Mouse (Mus musculus) layer of hippocampus, adult 9-10 months (tissue): ENCODE measurements around the gene Brat1.

Experiments
- DNase-seq: peaks from one replicate; pipeline ENCODE4 v3.0.0; 2022; ENCODE audit warnings: low spot score

The Brat1 gene

DNA sequence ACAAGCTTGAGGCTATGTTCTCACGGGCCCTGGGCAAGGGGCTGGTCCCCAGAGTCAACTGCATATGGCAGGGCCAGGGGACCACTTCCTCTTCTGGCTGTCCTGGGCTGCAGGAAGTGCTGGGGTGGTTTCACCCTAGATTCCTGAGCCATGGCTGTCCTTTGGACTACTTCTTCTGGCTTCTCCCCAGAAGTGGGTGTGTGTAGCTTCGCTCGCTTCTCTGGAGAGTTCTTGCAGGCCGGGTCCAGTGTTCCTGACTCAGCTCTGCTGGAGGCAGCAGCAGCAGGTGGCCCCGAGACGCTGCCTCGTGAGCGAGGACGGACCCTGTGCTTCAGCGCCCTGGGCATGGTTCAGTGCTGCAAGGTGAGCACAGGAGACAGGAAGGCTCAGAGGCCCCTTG is 43.6 kb downstream of the Brat1 start:
- no peak for DNase-seq

DNA sequence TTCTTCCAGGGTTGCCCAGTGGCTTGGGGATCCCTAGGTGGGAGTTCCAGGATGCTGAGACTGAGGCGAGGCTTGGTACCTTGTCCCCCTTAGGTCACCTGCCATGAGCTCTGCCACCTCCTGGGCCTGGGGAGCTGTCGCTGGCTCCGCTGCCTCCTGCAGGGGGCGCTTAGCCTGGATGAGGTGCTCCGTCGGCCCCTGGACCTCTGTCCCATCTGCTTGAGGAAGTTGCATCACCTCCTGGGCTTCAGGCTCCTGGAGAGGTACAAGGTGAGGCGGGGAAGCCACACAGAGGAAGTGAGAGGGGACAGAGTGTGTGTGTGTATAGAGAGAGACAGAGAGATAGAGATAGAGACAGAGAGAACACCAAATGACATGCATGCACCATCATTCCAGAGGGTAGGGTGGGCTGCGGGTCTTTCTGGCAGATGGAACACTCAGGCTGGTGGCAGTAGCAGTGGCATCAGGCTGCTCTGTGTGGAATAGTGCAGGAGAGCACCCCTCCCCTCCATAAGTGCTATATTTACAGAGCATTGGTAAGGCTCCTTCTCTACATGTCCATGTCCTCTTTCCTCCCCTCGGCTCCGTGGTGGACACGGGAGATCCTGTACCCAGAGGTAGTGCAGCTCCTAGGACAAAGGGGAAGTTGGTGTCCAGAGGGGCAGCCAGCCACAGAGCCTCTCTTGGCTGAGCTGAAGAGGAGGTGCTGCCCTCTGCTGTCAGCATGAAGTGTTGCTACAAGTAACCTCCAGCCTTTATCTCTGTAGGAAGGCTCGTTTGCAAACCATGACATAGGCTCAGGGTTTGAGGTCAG is 44.5 kb downstream of the Brat1 start:
- DNase-seq = peak; percentile 51

DNA sequence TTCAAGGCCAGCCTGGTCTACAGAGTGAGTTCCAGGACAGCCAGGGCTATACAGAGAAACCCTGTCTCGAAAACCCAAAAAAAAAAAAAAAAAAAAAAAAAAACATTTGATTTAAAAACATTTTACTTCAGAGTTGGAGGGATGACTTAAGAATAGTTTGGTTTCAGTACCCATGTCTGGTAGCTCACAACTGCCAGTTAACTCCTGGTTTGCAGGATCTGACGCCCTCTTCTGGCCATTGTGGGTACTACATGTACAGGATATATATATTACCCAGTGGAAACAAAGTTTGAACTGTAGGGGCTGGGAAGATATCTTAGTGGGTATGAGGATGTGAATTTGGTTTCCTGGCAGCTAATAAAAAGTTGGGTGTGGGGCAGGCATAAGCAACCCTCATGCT is 46.1 kb downstream of the Brat1 start:
- DNase-seq = peak; percentile 48

DNA sequence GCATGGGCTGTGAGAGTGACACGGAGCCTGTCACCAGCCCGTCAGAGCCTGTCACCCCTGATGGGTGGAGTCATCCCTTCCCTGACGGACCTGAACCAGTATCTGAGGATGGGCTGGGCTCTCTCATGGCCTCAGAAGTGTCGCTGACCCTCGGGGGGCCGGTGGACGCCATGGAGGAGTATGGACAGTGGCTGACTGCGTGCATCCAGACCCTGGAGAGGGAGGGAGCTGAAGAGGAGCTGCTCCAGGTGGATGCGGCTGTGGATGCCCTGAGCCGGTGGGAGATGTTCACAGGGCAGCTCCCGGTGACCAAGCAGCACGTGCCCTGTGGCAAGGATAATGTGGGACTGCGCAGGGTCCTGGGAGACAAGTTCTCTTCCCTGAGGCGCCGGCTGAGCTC is 47.2 kb downstream of the Brat1 start:
- no peak for DNase-seq

DNA sequence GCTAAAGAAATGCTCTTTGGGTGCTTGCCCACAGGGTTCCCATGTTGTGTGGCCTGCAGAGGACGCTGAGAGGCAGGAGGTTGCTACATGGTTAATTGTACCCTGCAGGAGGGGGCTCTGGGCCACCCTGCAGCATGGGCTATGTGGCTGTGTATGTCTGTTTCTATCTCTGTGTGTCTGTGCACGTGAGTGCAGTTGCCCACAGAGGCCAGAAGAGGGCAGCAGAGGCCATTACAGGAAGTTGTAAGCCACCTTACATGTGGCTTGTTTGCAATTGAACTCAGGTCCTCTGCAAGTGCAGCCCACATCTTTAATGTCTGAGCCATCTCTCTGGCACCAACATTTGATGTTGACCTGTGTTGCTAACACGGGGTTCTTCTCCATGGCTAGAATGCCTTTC is 47.8 kb downstream of the Brat1 start:
- no peak for DNase-seq

DNA sequence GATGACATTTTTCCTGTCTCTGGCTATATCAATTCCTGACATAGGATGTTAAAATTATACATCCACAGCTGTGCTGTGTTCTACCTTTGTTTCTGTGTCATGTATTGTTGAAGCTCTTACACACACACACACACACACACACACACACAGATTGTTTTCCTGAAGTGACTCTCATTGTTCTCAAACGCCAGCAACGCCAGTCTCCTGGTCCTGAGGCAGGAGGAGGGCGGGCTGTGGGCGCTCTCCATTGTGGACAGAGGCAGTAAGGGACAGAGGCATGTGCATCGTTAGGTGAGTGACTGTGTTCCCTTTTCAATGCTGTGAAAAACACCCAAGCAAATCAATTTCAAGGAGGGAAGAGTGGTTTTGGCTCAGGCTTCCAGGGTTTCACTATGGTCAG is 48.4 kb downstream of the Brat1 start:
- no peak for DNase-seq

DNA sequence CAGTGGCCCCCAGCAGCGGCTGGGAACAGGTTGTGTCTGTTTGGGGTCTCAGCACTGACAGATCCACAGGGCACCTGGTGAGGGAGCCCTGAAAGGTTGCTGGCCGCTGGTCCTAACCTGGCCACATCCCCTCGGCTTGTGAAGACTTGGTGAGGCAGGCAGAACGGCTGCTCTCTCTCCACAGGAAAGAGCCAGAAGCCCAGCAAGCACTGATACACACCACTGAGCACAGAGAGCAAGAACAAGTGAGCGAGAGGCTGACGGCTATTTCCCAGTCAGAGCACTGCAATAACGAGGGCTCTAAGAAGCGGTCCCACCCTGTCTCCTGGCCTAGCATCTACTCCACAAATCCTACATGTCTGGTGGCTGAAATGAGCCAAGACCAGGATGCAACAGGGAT is 54.1 kb downstream of the Brat1 start:
- no peak for DNase-seq

DNA sequence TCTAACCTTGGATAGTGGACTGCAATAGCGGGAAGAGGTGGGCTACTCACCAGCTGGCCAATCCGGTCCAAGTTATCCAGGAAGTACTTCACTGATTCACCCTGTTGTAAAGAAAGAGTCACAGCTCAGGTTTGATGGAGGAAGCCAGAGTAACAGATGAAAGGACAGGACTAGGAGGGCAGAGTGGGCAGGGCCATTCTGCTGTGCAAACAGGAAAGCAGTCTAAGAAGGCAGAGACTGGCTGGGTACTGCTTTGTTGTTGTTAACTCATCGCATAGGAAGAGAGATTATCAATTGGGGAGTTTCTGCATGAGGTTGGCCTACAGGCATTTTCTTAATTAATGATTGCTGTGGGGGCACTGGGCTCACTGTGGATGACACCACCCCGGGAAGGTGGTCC is 57.7 kb downstream of the Brat1 start:
- DNase-seq = no peak

DNA sequence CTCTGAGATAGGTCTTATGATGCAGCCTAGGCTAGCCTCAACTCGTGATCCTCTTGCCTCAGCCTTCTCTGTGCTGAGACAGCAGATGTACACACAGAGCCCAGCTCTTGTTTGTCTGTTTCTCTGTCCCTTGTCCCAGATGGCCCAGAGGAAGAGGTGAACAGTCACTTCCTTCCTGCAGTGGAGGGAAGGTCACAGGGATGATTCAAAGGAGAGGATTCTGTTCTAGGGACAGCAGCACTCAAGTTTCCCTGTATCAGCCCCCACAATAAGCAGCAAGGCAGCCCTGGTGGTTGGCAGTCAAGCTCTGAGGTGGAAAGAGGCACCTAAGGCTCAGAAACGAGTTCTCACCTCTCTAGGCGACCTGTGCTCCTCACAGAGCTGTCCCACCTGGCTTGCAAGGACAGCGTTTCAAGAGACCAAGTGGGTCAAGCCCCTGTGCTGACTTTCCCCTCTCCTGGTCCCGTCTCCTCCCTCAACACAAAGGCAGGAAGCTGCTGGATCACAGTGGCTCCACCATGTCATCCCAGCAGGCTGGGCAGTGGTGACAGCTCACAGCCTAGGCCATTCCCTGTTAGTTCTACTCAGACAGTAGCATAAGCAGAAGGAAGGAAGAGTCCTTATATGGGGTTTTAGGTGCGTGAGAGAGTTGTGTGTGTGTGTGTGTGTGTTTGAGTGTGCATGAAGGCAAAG is 60.3 kb downstream of the Brat1 start:
- DNase-seq = no peak

DNA sequence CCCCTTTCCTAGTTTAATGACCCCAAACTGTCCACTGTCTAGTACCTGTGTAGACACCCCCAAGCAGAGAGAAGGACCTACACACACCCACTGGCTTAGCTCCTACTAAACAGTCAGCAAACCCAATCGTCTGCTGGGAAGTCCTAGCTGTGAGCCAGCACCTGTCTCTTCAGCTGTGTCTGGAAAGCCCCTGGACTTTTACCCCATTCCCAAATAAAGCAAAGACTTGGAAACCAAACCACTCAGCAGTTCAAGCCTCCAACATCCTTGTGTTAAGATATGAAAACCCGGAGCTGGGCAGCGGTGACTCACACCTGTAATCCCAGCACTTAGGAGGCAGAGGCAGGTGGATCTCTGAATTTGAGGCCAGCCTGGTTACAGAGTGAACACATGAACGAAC is 61.8 kb downstream of the Brat1 start:
- DNase-seq = no peak

DNA sequence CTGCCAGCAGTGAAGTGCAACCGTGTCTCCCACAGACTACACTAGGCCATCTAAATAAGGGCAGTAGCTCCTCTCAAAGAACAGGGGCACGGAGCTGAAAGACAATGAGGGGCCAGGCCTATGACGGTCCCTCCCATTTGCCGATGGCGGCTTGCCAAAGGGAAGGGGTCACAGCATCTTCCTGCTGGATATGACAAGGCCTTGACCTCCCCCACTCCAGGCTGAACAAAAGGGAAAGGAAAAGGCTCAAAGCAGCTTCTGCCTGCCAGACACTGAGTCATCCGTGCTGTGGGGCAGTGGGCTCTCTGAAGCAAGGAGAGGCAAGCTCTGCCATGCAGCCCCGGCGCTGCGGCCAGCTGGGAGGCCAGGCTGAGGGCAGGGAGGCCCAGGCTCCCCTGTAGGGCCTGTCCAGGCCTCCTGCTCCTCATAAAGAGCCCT is 62.9 kb downstream of the Brat1 start:
- peak; percentile 53 for DNase-seq

DNA sequence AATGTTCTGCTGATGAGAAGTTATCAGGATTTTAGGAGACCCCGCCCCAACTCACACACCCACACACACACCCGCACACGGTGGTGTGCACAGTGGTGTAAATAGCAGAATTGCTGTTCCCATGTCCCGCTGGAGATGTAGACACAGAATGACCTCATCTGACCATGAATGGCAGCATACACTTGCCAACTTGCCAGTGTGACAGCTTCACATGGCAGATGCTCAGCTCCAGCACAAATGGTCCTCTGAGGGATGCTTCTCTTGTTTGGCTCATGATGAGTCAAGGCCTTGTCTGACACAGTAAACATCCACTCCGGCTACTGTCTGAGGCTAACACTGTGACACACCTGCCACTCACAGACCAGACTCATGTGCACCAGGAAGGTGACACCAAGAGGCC is 63.5 kb downstream of the Brat1 start:
- peak; percentile 79 for DNase-seq
